Mouse (Mus musculus) embryo, embryonic 9.5 days (tissue): ENCODE data around the gene Col4a1.

Source experiments
- DNase-seq: peaks from one replicate; pipeline ENCODE4 v3.0.0-alpha.2; 2017; ENCODE audit errors: extremely low spot score

Col4a1 gene

DNA sequence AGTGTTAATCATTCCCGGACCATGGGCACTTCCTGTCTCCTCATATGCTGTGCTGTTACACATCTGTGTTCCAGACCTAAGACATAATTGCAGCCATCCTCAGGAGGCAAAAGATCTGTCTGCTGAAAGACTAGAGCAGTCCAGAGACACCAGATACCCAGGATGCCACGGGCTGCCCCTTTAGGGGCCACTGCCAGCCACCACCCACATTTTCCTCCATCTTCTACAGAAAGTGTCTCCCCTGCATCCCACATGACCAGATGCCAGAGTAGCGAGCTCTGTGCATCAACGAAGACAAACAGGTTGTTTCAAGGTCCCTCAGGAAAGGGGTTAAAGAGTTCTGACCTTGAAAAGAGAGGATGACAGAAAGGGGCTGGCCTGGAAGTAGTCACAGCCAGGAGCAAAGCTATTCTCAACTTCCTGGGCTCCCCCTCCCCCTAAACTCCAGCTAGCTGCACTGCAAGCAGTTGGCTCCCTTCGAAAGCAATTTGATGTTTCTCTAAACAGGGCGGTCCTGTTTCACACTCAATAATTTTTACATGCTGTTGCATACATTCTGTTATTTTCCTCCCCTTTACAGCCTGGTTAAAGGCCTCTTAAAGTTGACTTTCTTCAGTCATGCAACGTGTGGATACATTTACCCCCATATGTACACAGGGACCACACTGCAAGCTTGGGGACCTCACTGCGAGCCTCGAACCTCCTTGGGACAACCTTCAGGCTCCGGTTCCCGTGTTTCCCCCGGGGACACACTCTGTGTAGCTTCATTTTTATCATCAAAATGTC, 13.9 kb downstream of the Col4a1 start:
- peak; percentile 38 for DNase-seq

GRCm38 (mm10) chr8:11297141-11297838, 15.3 kb downstream of the Col4a1 start:
- DNase-seq, result no peak

DNA sequence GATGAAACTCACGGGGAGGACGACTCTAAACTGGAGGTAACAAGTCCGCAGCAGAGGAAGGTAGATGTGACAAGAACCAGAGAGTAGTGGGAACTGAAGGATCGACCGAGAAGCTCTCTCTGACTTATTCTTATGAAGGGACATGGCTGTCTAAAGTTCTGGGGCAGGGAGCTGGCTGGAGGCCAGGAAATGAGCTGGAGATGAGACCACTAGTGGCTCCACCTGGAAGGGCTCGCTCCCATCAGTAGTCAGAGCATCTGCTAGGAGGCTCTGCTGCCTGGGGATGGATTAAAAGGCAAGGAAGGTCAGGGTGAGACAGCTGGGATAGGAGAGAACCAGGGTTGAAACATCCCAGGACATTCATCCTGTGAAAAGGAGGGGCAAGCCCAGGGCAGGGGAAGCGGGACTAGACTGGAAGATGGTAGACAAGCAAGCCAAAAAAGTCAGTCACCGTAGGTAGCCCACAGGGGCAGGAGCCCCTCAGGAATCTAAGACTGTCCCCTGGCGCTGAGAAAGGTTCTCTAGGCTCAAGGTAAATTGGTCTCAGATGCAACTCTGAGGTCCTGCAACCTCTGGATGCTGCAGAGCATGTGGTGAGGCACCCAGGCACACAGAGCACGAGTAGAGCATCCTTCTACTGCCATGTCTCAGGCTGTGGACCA, 16.2 kb downstream of the Col4a1 start:
- no peak for DNase-seq

DNA sequence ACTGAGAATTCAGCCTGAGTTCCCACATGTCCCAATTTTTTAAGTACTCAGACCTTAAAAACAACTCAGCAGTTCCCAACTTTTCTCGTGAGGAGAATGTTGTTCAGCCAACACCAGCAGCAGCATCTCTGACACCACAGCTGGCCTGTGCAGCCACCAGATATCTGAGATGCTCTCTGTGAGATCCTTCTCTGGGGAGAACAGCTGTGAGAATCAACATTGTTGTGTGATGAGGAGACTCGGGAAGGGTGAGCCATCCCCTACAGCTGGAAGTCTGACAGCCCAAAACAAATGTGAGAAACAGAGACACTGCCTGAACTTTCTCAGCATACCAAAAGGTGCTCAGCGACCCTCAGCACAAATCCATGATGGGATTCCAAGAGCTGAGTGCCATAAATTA, 20.0 kb downstream of the Col4a1 start:
- DNase-seq, result no peak

- DNase-seq, result no peak
Observed at GRCm38 (mm10) chr8:11290533-11290932, 22.1 kb downstream of the Col4a1 start.

- no peak for DNase-seq
Observed at GRCm38 (mm10) chr8:11288286-11288685, 24.3 kb downstream of the Col4a1 start.

DNA sequence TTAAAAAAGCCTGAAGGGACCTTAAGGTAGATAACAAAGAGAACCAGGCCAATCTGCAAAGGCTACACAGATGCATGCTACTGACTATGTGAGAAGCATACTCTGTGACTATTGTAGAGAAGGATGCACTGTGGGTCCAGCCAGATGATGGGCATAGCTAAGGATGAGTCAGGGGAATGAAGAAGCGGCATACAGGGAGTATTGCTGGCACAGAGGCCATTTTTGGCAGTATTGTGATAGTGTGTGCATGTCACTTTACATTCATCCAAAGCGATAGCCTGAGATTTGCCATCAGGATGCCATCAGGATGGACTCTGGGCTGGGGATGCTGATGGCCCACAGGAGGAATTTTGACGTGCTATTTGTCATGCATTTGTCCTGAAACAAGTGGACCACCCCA, 25.5 kb downstream of the Col4a1 start:
- no peak for DNase-seq

DNA sequence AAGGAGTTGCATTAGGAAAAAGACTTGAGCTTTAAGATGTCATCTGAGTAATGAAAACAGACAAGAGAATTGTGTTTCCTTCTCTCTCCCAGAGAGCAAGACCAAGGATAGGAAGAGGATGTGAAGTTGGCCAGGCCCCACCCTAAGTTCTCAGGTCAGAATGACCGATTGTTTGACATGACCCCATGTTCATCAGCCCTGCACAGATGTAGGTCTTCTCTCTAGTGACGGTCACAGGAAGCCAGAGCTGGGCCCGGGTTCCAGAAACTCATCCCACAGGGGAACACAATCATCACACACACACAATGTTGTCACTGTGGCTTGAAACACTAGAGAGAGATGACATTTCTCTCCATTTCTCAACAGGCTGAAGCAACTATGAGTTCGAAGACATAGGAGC, 27.2 kb downstream of the Col4a1 start:
- DNase-seq, result no peak

DNA sequence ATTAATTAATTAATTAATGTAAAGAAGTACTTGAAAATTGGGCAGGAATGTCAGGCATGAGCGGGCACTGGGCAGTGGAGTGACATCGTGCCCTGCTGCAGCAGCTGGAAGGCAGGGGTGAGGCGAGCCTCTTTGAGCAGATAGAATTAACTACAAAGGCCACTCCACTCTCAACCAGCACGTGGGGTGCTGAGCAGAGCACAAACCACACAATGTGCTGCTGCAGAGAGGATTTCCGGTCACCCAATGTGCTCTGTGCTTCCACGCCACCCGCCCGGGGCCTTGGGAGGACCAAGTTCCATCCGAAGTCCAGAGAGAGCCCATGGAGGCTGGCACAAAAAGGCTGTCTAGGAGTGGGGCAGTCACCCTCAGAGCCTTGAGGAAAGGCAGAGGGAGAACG, 29.4 kb downstream of the Col4a1 start:
- no peak for DNase-seq

GRCm38 (mm10) chr8:11282696-11283095, 29.9 kb downstream of the Col4a1 start:
- no peak for DNase-seq

DNA sequence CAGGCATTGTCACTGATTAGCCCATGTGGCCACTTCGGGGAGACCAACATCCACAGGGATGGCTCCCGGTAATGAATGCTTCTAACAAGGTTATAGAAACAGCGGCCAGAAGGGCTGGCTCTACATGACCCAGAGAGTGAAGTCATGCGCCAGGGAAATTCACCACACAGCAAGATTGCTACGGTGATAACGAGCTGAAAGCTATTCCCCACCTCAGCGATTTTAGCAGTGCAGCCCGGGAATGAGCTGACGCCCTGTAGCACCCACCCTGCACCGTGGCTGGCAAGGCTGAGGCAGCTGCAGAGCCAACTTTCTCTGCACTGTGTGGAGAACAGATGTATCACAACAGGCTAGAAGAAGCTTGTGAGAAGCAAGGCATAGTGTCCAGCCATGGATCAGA, 30.5 kb downstream of the Col4a1 start:
- DNase-seq, result no peak

DNA sequence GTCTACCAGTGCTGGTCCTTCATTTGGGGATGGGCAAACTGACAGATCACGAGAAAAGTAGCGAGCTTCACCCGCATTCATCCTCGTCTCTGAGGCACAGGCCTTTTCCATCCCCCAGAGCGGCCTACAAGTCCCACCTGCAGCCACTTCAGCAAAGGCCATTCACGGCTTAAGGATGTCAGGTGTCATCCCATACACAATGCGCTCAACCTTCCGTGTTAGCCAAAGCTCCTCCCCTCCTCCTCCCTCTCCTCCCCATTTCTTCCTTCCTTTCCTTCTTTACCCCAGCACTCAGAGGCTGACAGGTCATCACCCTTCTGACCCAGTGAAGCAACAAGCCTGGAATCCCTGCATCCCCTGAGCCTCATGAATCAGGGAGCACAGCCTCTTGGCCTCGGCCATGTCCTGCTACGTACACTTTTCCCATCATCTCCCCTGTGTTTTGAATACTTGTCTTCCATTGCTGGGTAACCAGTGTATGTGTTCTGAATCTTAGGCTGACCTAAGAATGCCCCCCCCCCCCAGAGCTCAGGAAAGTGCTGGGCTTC, 31.8 kb downstream of the Col4a1 start:
- DNase-seq, result no peak

DNA sequence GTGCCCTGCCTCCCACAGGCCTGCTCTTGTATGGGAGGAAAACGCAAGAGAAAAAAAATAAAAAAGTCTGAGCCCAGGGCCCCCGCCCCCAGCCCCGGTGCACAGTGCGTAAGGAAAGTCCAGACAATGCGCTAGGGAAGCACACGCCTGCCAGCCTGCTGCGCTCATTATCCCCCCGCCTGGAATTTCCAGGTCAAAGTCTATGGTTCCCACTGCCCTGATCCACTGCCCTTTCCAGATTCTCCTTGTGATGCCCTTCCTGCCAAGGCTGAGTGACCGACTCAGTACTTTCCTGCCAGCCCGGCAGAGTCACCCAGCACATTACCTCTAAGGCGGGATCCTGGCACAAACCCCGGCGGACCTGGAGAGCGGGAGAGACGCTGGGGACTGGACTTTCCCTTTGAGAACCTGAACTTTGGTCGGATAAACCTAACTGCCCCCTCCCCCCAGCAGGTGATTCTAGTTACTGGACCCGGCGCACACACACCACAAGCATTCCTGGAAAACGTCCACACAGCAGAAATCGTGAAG, 33.3 kb downstream of the Col4a1 start:
- peak; percentile 27 for DNase-seq

GRCm38 (mm10) chr8:11278101-11278611, 34.5 kb downstream of the Col4a1 start:
- DNase-seq, result no peak

- no peak for DNase-seq
Observed at GRCm38 (mm10) chr8:11277602-11278051, 35.0 kb downstream of the Col4a1 start.

- no peak for DNase-seq
Observed at GRCm38 (mm10) chr8:11276286-11276685, 36.3 kb downstream of the Col4a1 start.

DNA sequence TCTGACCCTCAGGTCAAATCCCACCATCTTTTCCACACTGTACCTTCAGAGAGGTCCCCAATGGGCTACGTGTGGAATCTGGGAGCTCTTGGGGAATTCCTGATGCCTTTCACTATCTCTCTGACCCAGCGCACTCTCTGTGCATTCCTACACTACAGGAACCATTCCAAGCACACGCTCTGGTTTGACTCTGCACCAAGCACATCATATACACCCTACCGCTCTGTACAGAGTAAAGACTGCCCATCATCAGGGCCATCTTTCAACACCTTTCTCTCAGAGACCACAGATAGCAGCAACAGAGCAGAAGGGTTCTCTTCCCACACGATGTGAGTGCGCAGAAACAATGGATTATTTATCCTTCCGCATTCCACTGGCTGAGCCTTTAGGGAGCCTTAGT, 38.2 kb downstream of the Col4a1 start:
- no peak for DNase-seq

DNA sequence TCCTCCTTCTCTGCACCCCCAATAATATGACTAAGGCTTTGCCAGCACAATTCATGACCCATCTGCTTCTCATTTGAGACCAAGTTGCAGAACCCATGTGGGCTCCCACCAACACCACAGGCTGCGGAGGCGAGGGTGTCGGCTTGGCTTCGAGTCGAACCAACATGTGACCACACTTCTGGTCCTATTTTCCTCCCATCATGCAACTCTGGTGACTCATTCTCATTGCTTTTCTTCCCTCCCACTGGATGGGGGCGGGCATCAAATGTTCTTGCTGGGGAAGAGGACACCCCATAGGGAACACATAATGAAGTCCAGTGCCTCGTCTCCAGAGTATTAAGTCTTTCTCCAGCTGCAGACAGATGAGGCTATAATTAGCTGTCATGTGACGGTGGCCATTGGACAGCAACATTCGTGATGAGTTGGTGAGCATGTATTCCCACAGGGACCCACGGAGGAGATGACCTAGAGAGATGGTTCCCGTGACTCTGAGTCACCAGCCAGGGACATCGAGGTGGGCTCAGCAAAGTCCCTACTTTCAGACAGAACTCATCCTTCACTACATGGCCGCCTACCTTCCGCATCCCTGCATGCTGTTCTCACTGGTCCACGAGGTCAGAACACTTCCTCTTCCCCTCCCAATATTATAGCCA, 39.0 kb downstream of the Col4a1 start:
- no peak for DNase-seq

DNA sequence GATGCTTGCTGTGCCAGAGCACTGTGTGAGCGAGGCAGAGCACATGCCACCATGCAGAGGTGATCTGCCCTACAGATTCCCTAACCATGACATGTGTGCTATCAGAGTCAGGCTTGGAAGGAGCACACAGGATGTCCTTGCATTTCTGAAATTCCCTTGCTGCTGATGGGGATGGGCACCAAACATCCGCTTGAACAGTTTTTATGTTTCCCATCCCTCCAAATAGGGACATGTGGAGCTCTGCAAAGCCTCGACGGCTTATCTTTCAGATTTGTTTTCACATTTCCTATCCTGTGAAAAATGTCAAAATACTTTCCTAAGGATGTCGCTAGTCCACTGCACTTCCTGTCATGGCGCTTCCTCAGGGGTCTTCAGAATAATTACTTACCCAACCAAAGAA, 40.4 kb downstream of the Col4a1 start:
- DNase-seq, result no peak

- DNase-seq, result no peak
Observed at GRCm38 (mm10) chr8:11270826-11271225, 41.8 kb downstream of the Col4a1 start.

DNA sequence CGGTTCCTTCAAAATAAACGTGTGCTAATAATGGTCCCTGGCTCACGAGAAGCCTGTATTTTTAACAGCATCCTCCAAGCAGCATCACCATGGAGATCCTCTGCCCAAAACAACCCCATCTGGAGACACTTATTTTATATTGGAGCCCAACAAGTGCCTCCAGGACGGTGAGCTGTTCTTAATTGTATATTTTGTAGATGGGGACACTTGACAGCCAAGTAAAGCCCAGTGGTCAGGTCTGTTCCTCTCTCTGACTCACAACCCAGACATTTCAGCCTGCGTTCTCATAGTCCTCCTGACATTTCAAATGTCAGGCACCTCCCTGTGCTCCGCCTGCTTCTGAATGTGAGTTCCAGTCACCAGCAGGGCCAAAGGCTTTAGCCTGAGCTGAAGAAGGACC, 43.9 kb downstream of the Col4a1 start:
- no peak for DNase-seq
